Mouse (Mus musculus): ENCODE data around the gene Srsf9. TPM values are rescaled to one million over a fixed set of nuclear protein-coding genes. Genes with fewer than 3 reads are reported as not detected.
A peak's percentile ranks its signal among the peaks of the same experiment; 100 is the strongest.
"Not testable (repeated sequence)": the region's sequence is repeated elsewhere in the genome, so short reads cannot be mapped to it uniquely, and the experiment has no call there.

The Srsf9 gene
- polyA plus RNA-seq, 1 experiment from 2014 or later, result 165 TPM

DNA sequence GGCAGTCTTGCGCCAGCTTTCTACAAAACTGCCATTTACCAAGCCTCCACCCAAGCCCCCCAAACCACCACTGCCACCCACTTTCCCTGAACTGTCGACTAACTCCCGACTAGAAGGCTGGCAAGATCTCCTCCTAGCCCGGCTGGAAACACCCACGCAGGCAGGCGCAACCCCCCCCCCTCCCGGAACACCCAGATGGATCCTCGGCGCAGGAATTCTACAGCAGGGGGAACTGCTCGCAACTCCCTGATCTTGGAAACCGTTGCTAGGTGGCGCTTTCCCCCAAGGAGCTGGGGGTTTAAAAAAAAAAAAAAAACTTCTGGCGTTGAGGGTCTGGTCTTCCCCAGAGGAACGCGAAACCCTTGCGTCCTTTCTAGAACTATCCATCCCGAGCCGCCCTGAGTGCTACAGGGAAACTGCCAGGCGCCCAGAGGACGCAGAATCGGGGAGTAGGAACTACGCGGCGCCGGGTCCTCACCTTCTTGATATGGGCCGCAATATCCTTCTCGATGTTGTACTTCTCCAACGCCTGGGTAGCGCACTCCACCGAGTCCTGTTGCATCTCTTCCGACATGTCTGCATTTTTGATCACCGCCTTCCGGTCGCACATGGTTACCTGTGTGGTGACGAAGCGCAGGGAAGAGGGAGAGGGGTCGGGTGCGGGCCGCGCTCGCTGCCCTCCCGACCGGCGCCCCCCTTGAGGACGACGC is 26.8 kb upstream of the Srsf9 start:
- Histone ChIP-seq H3K4me1 (ENCODE audit: control insufficient read depth, insufficient read depth, low read length) (peaks cover 18% of the 10 kb centered on the region), H3K9ac (ENCODE audit: low read length) (peak overlapping the region; percentile 89), H3K9me3 (replicated peaks; ENCODE audit: control insufficient read depth, low read length) (no peaks in the 10 kb centered on the region), H3K27ac (ENCODE audit: low read depth, low read length) (peak overlapping the region; percentile 94), H3K27me3 (replicated peaks; ENCODE audit: control insufficient read depth, insufficient read depth, low read length) (no peaks in the 10 kb centered on the region), H3K4me3 (ENCODE audit: low read depth, low read length) (peak overlapping the region; percentile 87), H3K36me3 (ENCODE audit: control insufficient read depth, insufficient read depth, low read length) (peaks cover 39% of the 10 kb centered on the region), H3K4me2 (ENCODE audit: low read length) (peak overlapping the region; percentile 59)
- peak; percentile 93 for DNase-seq (ENCODE audit: low spot score)
- WGBS, result under 1% methylated on average over 46 of the region's 46 CpGs
- peak; percentile 15 for ATAC-seq

DNA sequence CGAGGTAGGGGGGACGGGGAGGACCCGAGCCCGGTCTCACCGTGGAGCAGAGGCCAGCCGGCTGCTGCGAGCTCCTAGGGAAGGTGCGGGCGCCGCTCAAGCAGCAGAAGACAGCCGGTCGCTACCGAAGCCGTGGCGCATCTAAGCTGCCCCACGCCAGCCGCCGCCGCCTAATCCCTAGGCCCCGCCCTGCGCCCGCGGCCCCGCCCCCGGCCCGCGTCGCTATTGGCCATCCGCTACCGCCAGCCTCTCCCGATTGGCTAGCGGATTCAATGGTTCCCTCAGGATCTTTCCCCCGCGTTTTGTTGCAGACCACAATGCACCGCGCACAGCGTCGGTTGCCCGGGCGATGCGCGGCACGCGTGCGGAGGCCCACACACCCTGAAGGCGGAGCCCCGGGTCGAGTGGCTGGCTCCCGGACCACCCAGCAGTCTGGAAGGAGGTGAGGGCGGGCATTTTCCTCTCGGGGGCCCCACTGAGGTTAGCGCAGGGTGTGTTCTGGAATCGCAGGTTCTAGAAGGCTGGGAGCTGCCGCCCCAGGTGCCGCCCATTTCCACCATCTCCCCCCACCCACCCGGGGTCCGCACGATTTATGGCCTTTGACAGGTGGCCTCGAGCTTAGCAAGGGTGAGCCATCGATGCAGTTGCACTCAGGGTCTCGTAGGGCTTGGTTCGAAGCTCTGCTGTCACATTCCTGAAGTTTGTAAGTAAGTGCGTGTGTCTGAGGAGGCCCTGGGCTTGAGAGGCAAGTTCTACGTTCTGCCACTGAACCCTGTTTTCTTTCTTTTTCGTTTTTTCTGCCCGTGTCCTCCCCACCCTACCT is 26.0 kb upstream of the Srsf9 start, which contains the start of gene Dynll1:
Gene Dynll1, minus strand, starts transcription at position 208 of the 823 bp plus-strand sequence.
- H3K27ac ChIP-seq (ENCODE audit: low read depth, low read length), result peak within 1 kb of the TSS; percentile 94
- H3K9ac ChIP-seq (ENCODE audit: low read length), result peak within 1 kb of the TSS; percentile 89
- ATAC-seq (peak; percentile 98), DNase-seq (ENCODE audit: low spot score) (peak; percentile 99)
- H3K4me2 ChIP-seq (ENCODE audit: low read length), result peak within 1 kb of the TSS; percentile 89
- no peaks in the 10 kb centered on the region for H3K27me3 ChIP-seq (replicated peaks; ENCODE audit: control insufficient read depth, insufficient read depth, low read length)
- peaks cover 18% of the 10 kb centered on the region for H3K4me1 ChIP-seq (ENCODE audit: control insufficient read depth, insufficient read depth, low read length)
- WGBS, result under 1% methylated on average over 64 of the region's 66 CpGs
- H3K4me3 ChIP-seq (ENCODE audit: low read depth, low read length), result peak within 1 kb of the TSS; percentile 87
- H3K9me3 ChIP-seq (replicated peaks; ENCODE audit: control insufficient read depth, low read length), result no peaks in the 10 kb centered on the region
- peaks cover 31% of the 10 kb centered on the region for H3K36me3 ChIP-seq (ENCODE audit: control insufficient read depth, insufficient read depth, low read length)

DNA sequence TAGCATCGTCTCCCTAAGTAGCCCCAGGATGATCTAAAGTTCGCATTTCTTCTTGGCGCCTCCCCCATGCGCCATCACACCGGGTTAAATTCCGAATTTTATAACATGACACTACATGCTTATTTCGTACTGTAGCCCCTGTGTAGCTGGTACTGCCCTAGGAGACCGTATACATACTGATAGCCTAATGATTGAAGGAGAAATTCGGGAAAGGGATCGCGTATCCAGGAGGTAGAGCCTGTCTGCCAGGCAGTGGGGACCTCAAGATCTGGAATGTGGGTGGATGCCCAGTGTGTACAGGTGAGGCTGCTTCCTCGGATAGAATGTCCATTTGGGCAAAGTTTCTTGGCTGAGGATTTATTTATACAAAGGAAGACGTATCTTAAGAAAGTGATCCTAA is 25.4 kb upstream of the Srsf9 start:
- Histone ChIP-seq H3K4me3 (ENCODE audit: low read depth, low read length) (peak overlapping the region; percentile 87), H3K9me3 (replicated peaks; ENCODE audit: control insufficient read depth, low read length) (no peaks in the 10 kb centered on the region), H3K27ac (ENCODE audit: low read depth, low read length) (no peak overlapping the region), H3K4me1 (ENCODE audit: control insufficient read depth, insufficient read depth, low read length) (peaks cover 18% of the 10 kb centered on the region), H3K9ac (ENCODE audit: low read length) (peak overlapping the region; percentile 58), H3K4me2 (ENCODE audit: low read length) (peak overlapping the region; percentile 89), H3K36me3 (ENCODE audit: control insufficient read depth, insufficient read depth, low read length) (peaks cover 25% of the 10 kb centered on the region), H3K27me3 (replicated peaks; ENCODE audit: control insufficient read depth, insufficient read depth, low read length) (no peaks in the 10 kb centered on the region)
- 30% methylated on average over 13 of the region's 13 CpGs for WGBS
- no peak for DNase-seq (ENCODE audit: low spot score)
- no peak for ATAC-seq

DNA sequence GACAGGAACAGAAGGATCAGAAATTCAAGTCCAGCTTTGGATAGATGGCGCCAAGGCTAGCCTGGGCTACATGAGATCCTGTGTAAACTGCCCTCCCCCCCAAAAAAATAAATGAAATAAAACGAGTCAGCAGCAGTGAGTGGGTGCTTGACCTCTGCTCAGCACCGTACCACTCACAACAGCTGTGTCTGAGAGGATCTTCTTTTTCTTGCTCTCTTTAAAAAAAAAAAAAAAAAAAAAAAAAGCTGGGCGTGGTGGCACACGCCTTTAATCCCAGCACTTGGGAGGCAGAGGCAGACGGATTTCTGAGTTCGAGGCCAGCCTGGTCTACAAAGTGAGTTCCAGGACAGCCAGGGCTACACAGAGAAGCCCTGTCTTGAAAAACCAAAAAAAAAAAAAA is 24.8 kb upstream of the Srsf9 start:
- H3K4me3 ChIP-seq (ENCODE audit: low read depth, low read length); H3K9me3 ChIP-seq (replicated peaks; ENCODE audit: control insufficient read depth, low read length); DNase-seq (ENCODE audit: low spot score); H3K27me3 ChIP-seq (replicated peaks; ENCODE audit: control insufficient read depth, insufficient read depth, low read length); H3K4me2 ChIP-seq (ENCODE audit: low read length); H3K27ac ChIP-seq (ENCODE audit: low read depth, low read length); ATAC-seq: not testable (repeated sequence)
- Histone ChIP-seq H3K4me1 (ENCODE audit: control insufficient read depth, insufficient read depth, low read length) (peaks cover 18% of the 10 kb centered on the region), H3K9ac (ENCODE audit: low read length) (0 out of 2 replicates have a peak overlapping the region, but pooled peaks have one; percentile 58), H3K36me3 (ENCODE audit: control insufficient read depth, insufficient read depth, low read length) (peaks cover 19% of the 10 kb centered on the region)
- WGBS, result 84% methylated on average over 3 of the region's 7 CpGs

DNA sequence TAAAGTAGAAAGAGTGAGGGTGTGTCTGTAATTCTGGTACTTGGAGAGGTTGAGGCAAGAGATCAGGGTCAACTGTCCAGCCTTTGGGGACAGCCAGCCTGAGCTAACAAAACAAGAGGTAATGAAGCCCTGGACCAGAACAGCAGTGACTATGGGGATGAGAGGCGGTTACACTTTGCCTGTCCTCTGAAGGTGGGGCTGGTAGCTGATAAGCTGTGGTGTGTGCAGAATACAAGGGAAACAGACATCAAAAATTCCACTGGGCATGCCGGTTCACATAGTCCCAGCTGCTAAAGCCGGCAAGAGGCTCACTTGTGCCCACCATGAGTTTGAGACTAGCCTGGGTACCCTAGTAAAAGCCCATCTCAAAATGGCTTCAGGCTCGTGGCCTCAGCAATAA is 14.6 kb upstream of the Srsf9 start:
- H3K4me1 ChIP-seq (ENCODE audit: control insufficient read depth, insufficient read depth, low read length), result peaks cover 8% of the 10 kb centered on the region
- H3K27me3 ChIP-seq (replicated peaks; ENCODE audit: control insufficient read depth, insufficient read depth, low read length), result no peaks in the 10 kb centered on the region
- no peaks in the 10 kb centered on the region for H3K36me3 ChIP-seq (ENCODE audit: control insufficient read depth, insufficient read depth, low read length)
- 79% methylated on average over 4 of the region's 4 CpGs for WGBS
- H3K4me2 ChIP-seq (ENCODE audit: low read length), result no peak overlapping the region
- DNase-seq (ENCODE audit: low spot score) (no peak), ATAC-seq (no peak)
- H3K9ac ChIP-seq (ENCODE audit: low read length), result no peak overlapping the region
- no peak overlapping the region for H3K4me3 ChIP-seq (ENCODE audit: low read depth, low read length)
- no peak overlapping the region for H3K27ac ChIP-seq (ENCODE audit: low read depth, low read length)
- H3K9me3 ChIP-seq (replicated peaks; ENCODE audit: control insufficient read depth, low read length), result no peaks in the 10 kb centered on the region

DNA sequence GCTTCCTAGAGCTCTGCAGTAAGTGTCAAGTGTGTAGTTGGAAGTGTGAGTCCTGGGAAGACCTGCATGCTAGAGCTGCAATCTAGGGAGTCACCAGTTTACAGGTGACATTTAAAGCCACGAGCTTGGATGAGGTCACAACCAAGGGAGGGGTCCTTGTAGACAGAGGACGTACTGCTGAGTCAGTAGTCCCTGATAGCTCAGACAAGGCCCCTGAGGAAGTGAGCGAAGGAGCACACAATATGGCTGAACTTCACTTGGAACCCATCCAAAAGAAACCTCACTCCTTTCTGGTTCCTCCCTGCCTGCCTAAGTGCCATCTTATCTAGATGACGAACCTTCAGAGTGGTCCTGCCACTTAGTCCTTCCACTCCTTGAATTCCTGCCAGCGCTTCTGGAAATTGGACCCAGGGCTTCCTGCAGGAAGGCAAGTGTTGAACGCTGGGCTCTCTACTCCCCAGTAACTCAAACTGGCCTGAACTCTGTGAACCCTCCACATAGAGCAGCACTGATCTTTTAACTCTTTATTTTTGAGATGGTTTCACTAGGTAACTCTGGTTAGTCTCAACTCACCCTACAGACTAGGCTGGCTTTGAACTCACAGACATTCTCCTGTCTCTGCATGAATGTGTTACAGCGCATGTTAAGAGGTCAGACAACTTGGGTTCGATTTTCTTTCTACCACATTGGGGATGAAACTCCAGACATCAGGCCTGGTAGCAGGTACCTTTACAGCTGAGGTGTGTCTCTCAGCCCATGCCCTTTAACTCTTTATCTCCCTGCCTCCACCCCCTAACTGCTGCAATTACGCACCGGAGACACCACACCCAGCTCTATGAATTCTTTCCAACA is 13.9 kb upstream of the Srsf9 start:
- 78% methylated on average over 10 of the region's 10 CpGs for WGBS
- H3K4me1 ChIP-seq (ENCODE audit: control insufficient read depth, insufficient read depth, low read length), result peaks cover 15% of the 10 kb centered on the region
- H3K27ac ChIP-seq (ENCODE audit: low read depth, low read length), result no peak overlapping the region
- H3K4me2 ChIP-seq (ENCODE audit: low read length), result no peak overlapping the region
- DNase-seq (ENCODE audit: low spot score), result no peak
- no peaks in the 10 kb centered on the region for H3K36me3 ChIP-seq (ENCODE audit: control insufficient read depth, insufficient read depth, low read length)
- no peak for ATAC-seq
- H3K9me3 ChIP-seq (replicated peaks; ENCODE audit: control insufficient read depth, low read length), result no peaks in the 10 kb centered on the region
- no peak overlapping the region for H3K4me3 ChIP-seq (ENCODE audit: low read depth, low read length)
- H3K9ac ChIP-seq (ENCODE audit: low read length), result no peak overlapping the region
- no peaks in the 10 kb centered on the region for H3K27me3 ChIP-seq (replicated peaks; ENCODE audit: control insufficient read depth, insufficient read depth, low read length)

DNA sequence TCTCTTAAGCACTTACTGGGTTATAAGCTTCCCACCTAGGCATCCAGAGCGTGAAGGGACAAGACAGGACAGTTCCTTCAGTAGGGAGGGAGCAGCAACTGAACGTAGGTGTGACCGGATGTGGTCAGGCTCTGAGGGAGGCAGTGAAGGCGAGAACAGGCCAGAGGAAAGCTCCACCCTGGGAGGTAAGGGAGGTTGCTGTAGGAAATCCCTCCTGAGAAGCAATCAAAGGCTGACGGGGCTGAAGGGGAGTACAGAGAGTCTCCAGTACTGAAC is 13.4 kb upstream of the Srsf9 start:
- no peaks in the 10 kb centered on the region for H3K27me3 ChIP-seq (replicated peaks; ENCODE audit: control insufficient read depth, insufficient read depth, low read length)
- ATAC-seq, result no peak
- no peaks in the 10 kb centered on the region for H3K9me3 ChIP-seq (replicated peaks; ENCODE audit: control insufficient read depth, low read length)
- no peak for DNase-seq (ENCODE audit: low spot score)
- no peak overlapping the region for H3K4me3 ChIP-seq (ENCODE audit: low read depth, low read length)
- 47% methylated on average over 5 of the region's 5 CpGs for WGBS
- H3K4me1 ChIP-seq (ENCODE audit: control insufficient read depth, insufficient read depth, low read length), result peaks cover 18% of the 10 kb centered on the region
- H3K9ac ChIP-seq (ENCODE audit: low read length), result no peak overlapping the region
- no peaks in the 10 kb centered on the region for H3K36me3 ChIP-seq (ENCODE audit: control insufficient read depth, insufficient read depth, low read length)
- H3K27ac ChIP-seq (ENCODE audit: low read depth, low read length), result no peak overlapping the region
- no peak overlapping the region for H3K4me2 ChIP-seq (ENCODE audit: low read length)

DNA sequence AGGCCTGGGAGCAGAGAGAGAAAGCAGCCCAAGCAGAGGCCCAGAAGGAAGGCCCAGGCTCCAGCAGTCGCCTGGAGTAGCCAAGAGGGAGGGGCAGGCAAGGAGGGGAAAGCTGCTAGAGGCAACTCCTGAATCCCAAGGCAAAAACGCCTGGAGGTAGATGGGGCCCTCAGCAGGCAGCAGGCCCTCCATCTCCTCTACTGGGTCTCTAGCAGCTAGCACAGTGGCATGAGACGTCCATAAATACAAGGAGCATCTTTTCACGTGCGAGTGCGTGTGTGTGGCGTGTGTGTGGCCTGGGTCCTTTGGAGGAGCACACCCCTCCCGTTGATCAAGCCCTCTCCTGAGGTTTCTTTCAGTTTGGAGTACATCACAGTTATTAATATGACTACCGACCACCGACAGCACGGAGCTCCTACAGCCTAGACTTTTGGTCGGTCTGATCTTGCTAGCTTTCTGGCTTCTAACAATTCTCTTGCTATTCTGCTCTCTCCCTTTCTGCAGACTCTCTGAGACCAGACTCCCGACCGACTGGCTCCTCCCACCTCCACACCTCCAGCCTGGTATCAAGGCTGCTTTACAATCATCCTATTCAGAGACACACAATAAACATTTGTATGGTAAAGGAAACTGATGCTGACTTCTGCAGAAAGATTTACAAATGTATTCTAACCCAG is 9.9 kb upstream of the Srsf9 start:
- peaks cover 18% of the 10 kb centered on the region for H3K4me1 ChIP-seq (ENCODE audit: control insufficient read depth, insufficient read depth, low read length)
- H3K9ac ChIP-seq (ENCODE audit: low read length), result peak overlapping the region; percentile 47
- ATAC-seq, result peak; percentile 49; the same call in 1 of the 2 replicates
- peak overlapping the region; percentile 77 for H3K27ac ChIP-seq (ENCODE audit: low read depth, low read length)
- peak; percentile 36 for DNase-seq (ENCODE audit: low spot score)
- 2% methylated on average over 14 of the region's 14 CpGs for WGBS
- H3K4me3 ChIP-seq (ENCODE audit: low read depth, low read length), result no peak overlapping the region
- no peaks in the 10 kb centered on the region for H3K9me3 ChIP-seq (replicated peaks; ENCODE audit: control insufficient read depth, low read length)
- peak overlapping the region; percentile 24 for H3K4me2 ChIP-seq (ENCODE audit: low read length)
- no peaks in the 10 kb centered on the region for H3K27me3 ChIP-seq (replicated peaks; ENCODE audit: control insufficient read depth, insufficient read depth, low read length)
- H3K36me3 ChIP-seq (ENCODE audit: control insufficient read depth, insufficient read depth, low read length), result no peaks in the 10 kb centered on the region

Data from forebrain, embryonic 14.5 days (tissue).